Mouse (Mus musculus) kidney, adult 2 months (tissue): ENCODE data around the gene Ctbp2.

ENCODE experiments used
- CTCF ChIP-seq: fragments of 200-500 bp; conservative IDR thresholded peaks from 2 replicates; pipeline ENCODE4 v1.5.1; 2011; ENCODE audit warnings: low read depth, mild to moderate bottlenecking, control low read depth, low read length, moderate library complexity, mixed read lengths; ENCODE audit not compliant: insufficient read depth, insufficient read length
- POLR2A ChIP-seq: fragments of 200-500 bp; IDR thresholded peaks from one replicate; pipeline ENCODE4 v1.6.1; 2011; ENCODE audit warnings: low read depth, low read length, control low read depth

- TF ChIP-seq CTCF: no peak
- no peak for TF ChIP-seq POLR2A
Observed at GRCm38 (mm10) chr7:133029496-133030047, 94.6 kb downstream of the Ctbp2 start.
